Mouse (Mus musculus) cortical plate, adult 2 months (tissue): ENCODE results near the gene Exoc3l.

ENCODE experiments used
- CTCF ChIP-seq: fragments of 200-500 bp; IDR thresholded peaks from 2 replicates; pipeline ENCODE4 v1.5.1; 2011; ENCODE audit warnings: mild to moderate bottlenecking, control low read depth, low read length; ENCODE audit not compliant: insufficient read depth; ENCODE audit errors: extremely low read depth
- POLR2A ChIP-seq: fragments of 200-500 bp; IDR thresholded peaks from 2 replicates; pipeline ENCODE4 v1.6.1; 2011; ENCODE audit warnings: mild to moderate bottlenecking, low read length, control low read depth; ENCODE audit not compliant: insufficient read depth; ENCODE audit errors: extremely low read depth

- TF ChIP-seq CTCF (no peak), POLR2A (no peak)
Measured at GRCm38 (mm10) chr8:105341399-105341798, 45.5 kb upstream of the Exoc3l start.
